Mouse (Mus musculus) heart, embryonic 11.5 days (tissue): ENCODE measurements around the gene Ppard. TPM values are rescaled to one million over a fixed set of nuclear protein-coding genes. Genes with fewer than 3 reads are reported as not detected.

Source experiments
- ATAC-seq: fragments of 200-750 bp; cut with Nextera tagmentation; replicated peaks from 2 replicates; pipeline ENCODE4 v1.8.0; 2017; ENCODE audit warnings: moderate library complexity; ENCODE audit not compliant: insufficient number of reproducible peaks, low FRiP score, low TSS enrichment
- H3K27ac ChIP-seq: fragments of 300-500 bp; sonication (generic); 2 replicates; pipeline ENCODE4 v1.5.1; 2014; ENCODE audit warnings: mild to moderate bottlenecking, low read depth, low read length
- H3K27me3 ChIP-seq: fragments of 300-500 bp; sonication (generic); 2 replicates; pipeline ENCODE4 v1.6.1; 2014; ENCODE audit warnings: mild to moderate bottlenecking, low read length, mixed read lengths; ENCODE audit not compliant: control insufficient read depth, insufficient read depth
- H3K36me3 ChIP-seq: fragments of 300-500 bp; sonication (generic); 2 replicates; pipeline ENCODE4 v1.6.1; 2014; ENCODE audit warnings: mild to moderate bottlenecking, low read length, moderate library complexity, mixed read lengths; ENCODE audit not compliant: control insufficient read depth, insufficient read depth
- H3K4me1 ChIP-seq: fragments of 300-500 bp; sonication (generic); 2 replicates; pipeline ENCODE4 v1.6.1; 2014; ENCODE audit warnings: low read length; ENCODE audit not compliant: control insufficient read depth, insufficient read depth
- H3K4me2 ChIP-seq: fragments of 300-500 bp; sonication (generic); 2 replicates; pipeline ENCODE4 v1.6.1; 2014; ENCODE audit warnings: mild to moderate bottlenecking, moderate library complexity
- H3K4me3 ChIP-seq: fragments of 300-500 bp; sonication (generic); 2 replicates; pipeline ENCODE4 v1.5.1; 2014; ENCODE audit warnings: low read depth, low read length
- H3K9ac ChIP-seq: fragments of 300-500 bp; sonication (generic); 2 replicates; pipeline ENCODE4 v1.6.1; 2014; ENCODE audit warnings: mild to moderate bottlenecking, low read depth, low read length, moderate library complexity
- H3K9me3 ChIP-seq: fragments of 300-500 bp; sonication (generic); replicated peaks from 2 replicates; pipeline ENCODE4 v1.6.1; 2016; ENCODE audit warnings: low read length; ENCODE audit not compliant: control insufficient read depth
- WGBS: fragments of 180-500 bp; shearing (Covaris S2); extraction: QIAGEN DNeasy Blood & Tissue Kit; methylation state at CpG from one replicate; pipeline ENCODE4 v1.1.7; 2014; ENCODE audit not compliant: insufficient replicate concordance; 5-methylcytosine and 5-hydroxymethylcytosine counted together
- polyA plus RNA-seq: library from polyadenylated mRNA; unstranded; fragments of >200 nt; fragmentation: Nextera tagmentation; extraction: Ambion mirVana; gene quantifications from 2 replicates; pipeline ENCODE4 v1.2.1, GENCODE M21; 2014

The Ppard gene
- polyA plus RNA-seq, 1 experiment from 2014 or later = 2.0 TPM

GRCm38 (mm10) chr17:28263181-28263894 lies 30.8 kb downstream of the Ppard start:
- Histone ChIP-seq H3K4me1 (peaks cover 18% of the 10 kb centered on the region), H3K36me3 (no peaks in the 10 kb centered on the region), H3K4me3 (no peak overlapping the region), H3K4me2 (no peak overlapping the region), H3K27me3 (no peaks in the 10 kb centered on the region), H3K27ac (no peak overlapping the region; the same call in 1 of the 2 replicates), H3K9me3 (no peaks in the 10 kb centered on the region), H3K9ac (no peak overlapping the region)
- WGBS = 68% methylated on average over 13 of the region's 13 CpGs
- ATAC-seq = no peak

- no peak for ATAC-seq
- H3K4me2 ChIP-seq = no peak overlapping the region
- no peak overlapping the region for H3K27ac ChIP-seq
- H3K4me1 ChIP-seq = peaks cover 14% of the 10 kb centered on the region
- no peak overlapping the region for H3K4me3 ChIP-seq
- H3K27me3 ChIP-seq = no peaks in the 10 kb centered on the region
- H3K9ac ChIP-seq = no peak overlapping the region
- WGBS = 83% methylated on average over 5 of the region's 5 CpGs
- no peaks in the 10 kb centered on the region for H3K9me3 ChIP-seq
- no peaks in the 10 kb centered on the region for H3K36me3 ChIP-seq
Observed at GRCm38 (mm10) chr17:28267251-28267650, 34.8 kb downstream of the Ppard start.

GRCm38 (mm10) chr17:28270165-28270564 lies 37.7 kb downstream of the Ppard start:
- Histone ChIP-seq H3K4me3 (no peak overlapping the region), H3K4me2 (no peak overlapping the region), H3K27me3 (no peaks in the 10 kb centered on the region), H3K9me3 (no peaks in the 10 kb centered on the region), H3K4me1 (peaks cover 20% of the 10 kb centered on the region), H3K9ac (no peak overlapping the region), H3K36me3 (no peaks in the 10 kb centered on the region), H3K27ac (no peak overlapping the region)
- 56% methylated on average over 13 of the region's 13 CpGs for WGBS
- no peak for ATAC-seq

GRCm38 (mm10) chr17:28271537-28272266 lies 39.2 kb downstream of the Ppard start:
- Histone ChIP-seq H3K9ac (no peak overlapping the region), H3K4me1 (peaks cover 17% of the 10 kb centered on the region), H3K27ac (no peak overlapping the region), H3K36me3 (no peaks in the 10 kb centered on the region), H3K4me2 (no peak overlapping the region), H3K27me3 (no peaks in the 10 kb centered on the region), H3K9me3 (no peaks in the 10 kb centered on the region), H3K4me3 (no peak overlapping the region)
- 78% methylated on average over 12 of the region's 12 CpGs for WGBS
- ATAC-seq = no peak

GRCm38 (mm10) chr17:28272281-28272680 lies 39.8 kb downstream of the Ppard start:
- H3K4me3 ChIP-seq = no peak overlapping the region
- H3K9me3 ChIP-seq = no peaks in the 10 kb centered on the region
- 79% methylated on average over 9 of the region's 9 CpGs for WGBS
- H3K4me2 ChIP-seq = no peak overlapping the region
- H3K9ac ChIP-seq = no peak overlapping the region
- ATAC-seq = no peak
- H3K36me3 ChIP-seq = no peaks in the 10 kb centered on the region
- no peak overlapping the region for H3K27ac ChIP-seq
- peaks cover 17% of the 10 kb centered on the region for H3K4me1 ChIP-seq
- no peaks in the 10 kb centered on the region for H3K27me3 ChIP-seq

- no peaks in the 10 kb centered on the region for H3K9me3 ChIP-seq
- ATAC-seq = no peak
- no peak overlapping the region for H3K27ac ChIP-seq
- H3K4me2 ChIP-seq = no peak overlapping the region
- H3K36me3 ChIP-seq = no peaks in the 10 kb centered on the region
- H3K4me3 ChIP-seq = no peak overlapping the region
- H3K4me1 ChIP-seq = peaks cover 17% of the 10 kb centered on the region
- H3K9ac ChIP-seq = no peak overlapping the region
- H3K27me3 ChIP-seq = no peaks in the 10 kb centered on the region
- 36% methylated on average over 6 of the region's 6 CpGs for WGBS
Observed at GRCm38 (mm10) chr17:28272837-28273236, 40.3 kb downstream of the Ppard start.

GRCm38 (mm10) chr17:28274739-28275138 lies 42.2 kb downstream of the Ppard start:
- Histone ChIP-seq H3K4me2 (no peak overlapping the region), H3K27me3 (no peaks in the 10 kb centered on the region), H3K36me3 (no peaks in the 10 kb centered on the region), H3K27ac (no peak overlapping the region), H3K4me3 (no peak overlapping the region), H3K4me1 (peaks cover 25% of the 10 kb centered on the region), H3K9ac (no peak overlapping the region), H3K9me3 (no peaks in the 10 kb centered on the region)
- ATAC-seq = no peak
- 68% methylated on average over 3 of the region's 3 CpGs for WGBS

GRCm38 (mm10) chr17:28277226-28277625 lies 44.7 kb downstream of the Ppard start:
- Histone ChIP-seq H3K4me1 (peaks cover 35% of the 10 kb centered on the region), H3K27me3 (no peaks in the 10 kb centered on the region), H3K9me3 (no peaks in the 10 kb centered on the region), H3K36me3 (no peaks in the 10 kb centered on the region), H3K9ac (no peak overlapping the region), H3K4me2 (no peak overlapping the region), H3K4me3 (no peak overlapping the region), H3K27ac (no peak overlapping the region)
- no peak for ATAC-seq
- WGBS = 83% methylated on average over 14 of the region's 14 CpGs
